8 mouse cellular contexts compared by ENCODE assay signal in genomic region chr5:129602071-129602487, GRCm38 (mm10). TPM values are rescaled to one million over a fixed set of nuclear protein-coding genes. Genes with fewer than 3 reads are reported as not detected.
DNase-seq lines count a peak whose midpoint lies in the region; ATAC-seq and TF ChIP-seq lines count a peak whose summit lies in the region.

No protein-coding gene starts in this region.

- TF ChIP-seq CTCF in E14TG2a.4 (conservative IDR thresholded peaks at IDR 0.05; ENCODE audit: low read length) = peak; percentile 92
- TF ChIP-seq CTCF in brain, embryonic 14.5 days (IDR thresholded peaks at IDR 0.05; ENCODE audit: borderline replicate concordance, extremely low read depth, insufficient read depth, insufficient read length) = peak; percentile 34; the same call in 1 of the 2 replicates

- H3K4me1 ChIP-seq in hindbrain, embryonic 11.5 days (replicated peaks; ENCODE audit: control insufficient read depth, insufficient read depth, low read length) = no peaks in the 10 kb centered on the region
- no peaks in the 10 kb centered on the region for H3K4me1 ChIP-seq in hindbrain, embryonic 16.5 days (ENCODE audit: control insufficient read depth, insufficient read depth, low read depth, low read length)
- H3K4me1 ChIP-seq in E14TG2a.4 (replicated peaks; ENCODE audit: low read depth, low read length) = peaks cover 36% of the 10 kb centered on the region
- no peaks in the 10 kb centered on the region for H3K4me1 ChIP-seq in forebrain, embryonic 14.5 days (ENCODE audit: control insufficient read depth, insufficient read depth, low read length)

- no peaks in the 10 kb centered on the region for H3K27me3 ChIP-seq in hindbrain, embryonic 11.5 days (ENCODE audit: control insufficient read depth, insufficient read depth, low read length)
- no peaks in the 10 kb centered on the region for H3K27me3 ChIP-seq in hindbrain, embryonic 16.5 days (replicated peaks; ENCODE audit: control insufficient read depth, insufficient read depth, low read length)
- H3K27me3 ChIP-seq in E14TG2a.4 (ENCODE audit: insufficient read depth, low read length) = no peaks in the 10 kb centered on the region
- no peaks in the 10 kb centered on the region for H3K27me3 ChIP-seq in forebrain, embryonic 14.5 days (replicated peaks; ENCODE audit: control insufficient read depth, insufficient read depth, low read length)

- H3K4me2 ChIP-seq in hindbrain, embryonic 11.5 days (replicated peaks; ENCODE audit: low read depth, low read length) = no peak overlapping the region
- no peak overlapping the region for H3K4me2 ChIP-seq in hindbrain, embryonic 16.5 days (ENCODE audit: low read length)
- no peak overlapping the region for H3K4me2 ChIP-seq in forebrain, embryonic 14.5 days (ENCODE audit: low read length)

- no peaks in the 10 kb centered on the region for H3K36me3 ChIP-seq in hindbrain, embryonic 11.5 days (ENCODE audit: control insufficient read depth, insufficient read depth, low read length)
- H3K36me3 ChIP-seq in hindbrain, embryonic 16.5 days (ENCODE audit: control insufficient read depth, insufficient read depth, low read length) = peaks cover 4% of the 10 kb centered on the region; the same call in 1 of the 2 replicates
- H3K36me3 ChIP-seq in E14TG2a.4 (ENCODE audit: insufficient read depth, low read length) = peaks cover 51% of the 10 kb centered on the region
- peaks cover 53% of the 10 kb centered on the region for H3K36me3 ChIP-seq in forebrain, embryonic 14.5 days (ENCODE audit: control insufficient read depth, insufficient read depth, low read length)

- no peak for ATAC-seq in hindbrain, embryonic 11.5 days (ENCODE audit: low FRiP score)
- ATAC-seq in hindbrain, embryonic 16.5 days = no peak
- ATAC-seq in forebrain, embryonic 14.5 days = no peak

- H3K4me3 ChIP-seq in hindbrain, embryonic 11.5 days (ENCODE audit: low read depth, low read length) = no peak overlapping the region
- H3K4me3 ChIP-seq in hindbrain, embryonic 16.5 days (ENCODE audit: low read length) = no peak overlapping the region
- H3K4me3 ChIP-seq in E14TG2a.4 (replicated peaks; ENCODE audit: low read length) = peak overlapping the region; percentile 67
- H3K4me3 ChIP-seq in forebrain, embryonic 14.5 days (ENCODE audit: low read depth, low read length) = no peak overlapping the region

- peak; percentile 44 for DNase-seq in hindbrain, embryonic 11.5 days (ENCODE audit: low spot score)
- DNase-seq in brain, embryonic 14.5 days (ENCODE audit: low read depth) = no peak
- DNase-seq in liver = peak; percentile 49
- no peak for DNase-seq in T-cell, adult 2 months (ENCODE audit: low spot score)
- no peak for DNase-seq in forebrain, embryonic 14.5 days (ENCODE audit: low spot score)
- no peak for DNase-seq in layer of hippocampus, adult 18-20 months (ENCODE audit: low spot score in 2 of 2)

- H3K9ac ChIP-seq in hindbrain, embryonic 11.5 days (ENCODE audit: low read depth, low read length) = no peak overlapping the region
- no peak overlapping the region for H3K9ac ChIP-seq in hindbrain, embryonic 16.5 days (ENCODE audit: low read depth, low read length)
- H3K9ac ChIP-seq in forebrain, embryonic 14.5 days (ENCODE audit: low read length) = no peak overlapping the region

- H3K9me3 ChIP-seq in hindbrain, embryonic 11.5 days (ENCODE audit: control insufficient read depth, low read length) = no peaks in the 10 kb centered on the region
- no peaks in the 10 kb centered on the region for H3K9me3 ChIP-seq in hindbrain, embryonic 16.5 days (ENCODE audit: control insufficient read depth, low read length)
- H3K9me3 ChIP-seq in E14TG2a.4 (ENCODE audit: low read length) = no peaks in the 10 kb centered on the region
- 0 out of 2 replicates have a peak, but pooled peaks cover 3% of the 10 kb centered on the region for H3K9me3 ChIP-seq in forebrain, embryonic 14.5 days (replicated peaks; ENCODE audit: control insufficient read depth, low read length)

- WGBS in hindbrain, embryonic 11.5 days = 32% methylated on average over 16 of the region's 16 CpGs
- WGBS in hindbrain, embryonic 16.5 days = 37% methylated on average over 16 of the region's 16 CpGs
- WGBS in forebrain, embryonic 14.5 days = 50% methylated on average over 16 of the region's 16 CpGs

- no peak overlapping the region for H3K27ac ChIP-seq in hindbrain, embryonic 11.5 days (ENCODE audit: low read depth, low read length)
- no peak overlapping the region for H3K27ac ChIP-seq in hindbrain, embryonic 16.5 days (ENCODE audit: low read depth, low read length)
- no peak overlapping the region for H3K27ac ChIP-seq in forebrain, embryonic 14.5 days (ENCODE audit: low read depth, low read length)

- no peak for TF ChIP-seq POLR2A in brain, embryonic 14.5 days (IDR thresholded peaks at IDR 0.05; ENCODE audit: borderline replicate concordance, extremely low read depth, insufficient read depth, insufficient read length, poor library complexity, severe bottlenecking)

RNA-seq across cellular contexts. Expression of gene Mmp17, which starts 18.1 kb away (rescaled TPM):
- 2.7 and 2.9 TPM in 2 replicates for polyA plus RNA-seq in hindbrain, embryonic 11.5 days (2014; fragmentation: Nextera tagmentation; extraction: Ambion mirVana)
- polyA plus RNA-seq in hindbrain, embryonic 16.5 days (2015; fragmentation: Nextera tagmentation; extraction: Ambion mirVana) = 10.8 and 11.0 TPM in 2 replicates
- polyA plus RNA-seq in brain, embryonic 14.5 days (2012; rRNA removed) = 14.7 and 21.1 TPM in 2 replicates
- 7.9 and 9.8 TPM in 2 replicates for polyA plus RNA-seq in forebrain, embryonic 14.5 days (2014; fragmentation: Nextera tagmentation; extraction: Ambion mirVana)
- 100 to 1,000 TPM; 123 to 130 TPM for total RNA-seq in layer of hippocampus, adult 18-20 months (2021)

Comparison
In these comparisons a context has a peak if more than half of its experiments do, and no peak if none do; other contexts are left out.
1. DNase-seq: peak in hindbrain, embryonic 11.5 days (single experiment) and liver (single experiment); none in brain, embryonic 14.5 days (single experiment), T-cell, adult 2 months (single experiment), forebrain, embryonic 14.5 days (single experiment) and layer of hippocampus, adult 18-20 months (0 of 2).